Comparison of ENCODE assay signal across 15 mouse cellular contexts in the genomic region with DNA sequence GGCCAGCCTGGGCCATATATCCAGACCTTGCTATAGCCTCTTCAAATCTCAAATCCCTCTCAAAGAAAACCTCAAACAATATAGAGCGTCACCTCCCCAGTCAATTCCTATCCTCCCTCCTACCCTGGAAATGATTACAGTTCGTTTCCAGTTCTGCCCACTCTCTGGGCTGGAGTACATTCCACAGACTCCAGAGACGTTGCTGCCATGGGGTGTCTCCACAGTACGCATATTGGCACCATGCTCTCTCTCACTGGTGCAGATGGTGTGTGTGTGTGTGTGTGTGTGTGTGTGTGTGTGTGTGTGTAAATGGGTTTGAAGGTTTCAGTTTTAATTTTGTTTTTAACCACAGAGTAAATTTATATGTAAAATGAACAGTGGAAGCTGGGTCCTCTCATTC. TPM values are rescaled to one million over a fixed set of nuclear protein-coding genes. Genes with fewer than 3 reads are reported as not detected.
DNase-seq lines count a peak whose midpoint lies in the region; ATAC-seq lines count a peak whose summit lies in the region.
"Had no signal": no experiment of that assay in that cellular context is flagged by ENCODE, and none has a peak within 500 bp of the region (broad histone marks: within the 10 kb centered on the region; RNA-seq: fewer than 3 reads in every experiment).

No protein-coding gene starts in this region.

- DNase-seq in frontal cortex, postnatal 25 days (ENCODE audit: low spot score in 2 of 2): no peak
- DNase-seq in urinary bladder, postnatal 25 days (ENCODE audit: low spot score): peak; percentile 1
- no peak for DNase-seq in urinary bladder, postnatal 4 days (ENCODE audit: low spot score in 2 of 2)
- DNase-seq in layer of hippocampus, postnatal 14 days (ENCODE audit: low spot score in 2 of 2): peak; percentile 45 to 71
- DNase-seq in ovary, postnatal 10 days (ENCODE audit: low spot score): no peak
- DNase-seq in adrenal gland, adult 2 months: no peak
- DNase-seq: cerebellum, adult 8-10 months; kidney, adult 11 months had no signal

- ATAC-seq in frontal cortex, adult (ENCODE audit: low TSS enrichment): peak; percentile 47; the same call in 1 of the 2 replicates
- no peak for ATAC-seq in megakaryocyte, adult 5-6 weeks (ENCODE audit: poor library complexity, severe bottlenecking)

RNA-seq across cellular contexts. Expression of gene Itgax, which starts 24.1 kb away (rescaled TPM):
- total RNA-seq in layer of hippocampus, postnatal 14 days (2021): under 1 TPM; 0.26 to 0.39 TPM
- total RNA-seq in megakaryocyte, adult 5-6 weeks (2015): 5.1 and 6.3 TPM in 2 replicates
- 9.8 and 9.9 TPM in 2 replicates for total RNA-seq in megakaryocyte, adult 5-6 weeks (2017)
- 1 to 10 TPM; 1.4 to 2.4 TPM for total RNA-seq in adrenal gland, adult 2 months (2021)
- 1.7 and 1.8 TPM in 2 replicates for polyA plus RNA-seq in adrenal gland, adult 2 months (2012; rRNA removed)
- polyA plus RNA-seq: C2C12; neural tube, embryonic 13.5 days; stomach, embryonic 14.5 days had no signal

RNA-seq across cellular contexts. Expression of gene Gm49368, which starts 42.8 kb away (rescaled TPM):
- total RNA-seq in layer of hippocampus, postnatal 14 days (2021): under 1 TPM in 1 of 2 experiments, not detected in 1; 0.12 TPM
- 9.8 and 11.2 TPM in 2 replicates for total RNA-seq in megakaryocyte, adult 5-6 weeks (2015)
- total RNA-seq in megakaryocyte, adult 5-6 weeks (2017): 0.81 and 2.3 TPM in 2 replicates
- total RNA-seq in adrenal gland, adult 2 months (2021): not detected
- not detected in 2 replicates for polyA plus RNA-seq in adrenal gland, adult 2 months (2012; rRNA removed)
- polyA plus RNA-seq: C2C12; heart, embryonic 11.5 days; neural tube, embryonic 13.5 days; stomach, embryonic 14.5 days had no signal

RNA-seq across cellular contexts. Expression of gene Itgam, which starts 42.8 kb away (rescaled TPM):
- 10 to 100 TPM; 11.1 to 13.1 TPM for total RNA-seq in layer of hippocampus, postnatal 14 days (2021)
- 209 and 227 TPM in 2 replicates for total RNA-seq in megakaryocyte, adult 5-6 weeks (2015)
- 286 and 332 TPM in 2 replicates for total RNA-seq in megakaryocyte, adult 5-6 weeks (2017)
- 1 to 10 TPM; 5.5 to 9.1 TPM for total RNA-seq in adrenal gland, adult 2 months (2021)
- polyA plus RNA-seq in adrenal gland, adult 2 months (2012; rRNA removed): 2.0 and 2.2 TPM in 2 replicates
- polyA plus RNA-seq: C2C12 had no signal

RNA-seq across cellular contexts. Expression of gene Itgad, which starts 48.9 kb away (rescaled TPM):
- total RNA-seq in layer of hippocampus, postnatal 14 days (2021): 1 to 10 TPM; 1.1 to 1.4 TPM
- total RNA-seq in megakaryocyte, adult 5-6 weeks (2015): 1.5 and 3.4 TPM in 2 replicates
- 0.26 and 0.73 TPM in 2 replicates for total RNA-seq in megakaryocyte, adult 5-6 weeks (2017)
- total RNA-seq in adrenal gland, adult 2 months (2021): under 1 TPM in 1 of 2 experiments, not detected in 1; 0.07 TPM
- 0.04 and 0.07 TPM in 2 replicates for polyA plus RNA-seq in adrenal gland, adult 2 months (2012; rRNA removed)
- polyA plus RNA-seq: C2C12; heart, embryonic 11.5 days; limb, embryonic 14.5 days; neural tube, embryonic 13.5 days; stomach, embryonic 14.5 days had no signal

Comparison
In these comparisons a context has a peak if more than half of its experiments do, and no peak if none do; other contexts are left out.
1. DNase-seq: peak in urinary bladder, postnatal 25 days (single experiment) and layer of hippocampus, postnatal 14 days (2 of 2); none in frontal cortex, postnatal 25 days (0 of 2), urinary bladder, postnatal 4 days (0 of 2), ovary, postnatal 10 days (single experiment) and adrenal gland, adult 2 months (single experiment).
2. RNA of gene Itgam, which starts 42.8 kb away (total RNA-seq): 209 to 332 TPM in megakaryocyte, adult 5-6 weeks; 11.1 to 13.1 TPM in layer of hippocampus, postnatal 14 days and 5.5 to 9.1 TPM in adrenal gland, adult 2 months; every median in the first group is over 10 times any median in the second.